Mouse (Mus musculus): ENCODE measurements around the gene Gm4894. TPM values are rescaled to one million over a fixed set of nuclear protein-coding genes. Genes with fewer than 3 reads are reported as not detected.

Gene Gm4894
- polyA plus RNA-seq (2015; fragmentation: Nextera tagmentation; extraction: Ambion mirVana): not detected in 2 replicates

DNA sequence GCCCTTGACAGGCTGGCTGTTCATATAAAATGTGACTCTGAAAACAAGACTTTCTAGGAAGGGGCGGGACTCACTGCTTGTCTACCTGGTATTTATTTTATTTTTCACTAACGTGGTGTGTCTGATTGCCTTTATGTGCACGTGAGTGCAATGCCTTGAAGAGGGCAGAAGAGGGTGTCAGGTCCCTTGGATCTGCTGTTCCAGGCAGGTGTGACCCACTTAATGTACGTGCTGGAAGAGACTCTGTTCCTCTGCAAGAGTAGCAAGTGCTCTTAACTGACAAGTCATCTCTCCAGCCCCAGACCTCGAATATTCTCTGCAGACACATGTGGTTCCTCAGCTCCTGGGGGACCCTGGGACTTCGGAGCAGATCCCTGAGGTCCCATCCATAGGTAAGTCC is at the start of gene Gm4894:
Gene Gm4894 (plus strand): TSS at position 301 of the 400 bp plus-strand sequence.
- H3K4me2 ChIP-seq: no peak within 1 kb of the TSS
- no peak within 1 kb of the TSS for H3K27ac ChIP-seq
- no peaks in the 10 kb centered on the region for H3K4me1 ChIP-seq
- no peaks in the 10 kb centered on the region for H3K9me3 ChIP-seq
- no peak within 1 kb of the TSS for H3K4me3 ChIP-seq
- no peak within 1 kb of the TSS for H3K9ac ChIP-seq
- no peak for ATAC-seq (replicated peaks)
- no peaks in the 10 kb centered on the region for H3K27me3 ChIP-seq (replicated peaks)
- H3K36me3 ChIP-seq (replicated peaks): no peaks in the 10 kb centered on the region
- 72% methylated on average over 6 of the region's 6 CpGs for WGBS

DNA sequence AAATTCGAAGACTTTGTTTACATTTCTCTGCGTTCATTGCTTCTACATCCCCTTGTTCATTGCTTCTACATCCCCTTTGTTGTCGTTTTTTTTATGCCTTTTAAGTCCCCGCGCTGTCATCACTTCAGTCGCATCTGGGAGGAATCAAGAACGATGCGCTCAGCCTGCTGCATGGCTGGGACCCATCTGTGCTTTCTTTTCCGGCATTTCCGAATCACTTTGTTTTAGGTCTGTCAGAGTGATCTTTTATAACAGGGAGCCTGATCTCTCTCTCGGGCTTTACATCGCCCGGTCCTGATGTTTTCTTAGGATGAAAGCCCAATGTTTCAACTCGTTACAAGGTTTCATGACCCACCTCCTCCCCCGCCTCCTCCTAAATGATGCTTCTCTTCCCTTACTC is 44.0 kb upstream of the Gm4894 start:
- H3K4me1 ChIP-seq: peaks cover 22% of the 10 kb centered on the region
- H3K27ac ChIP-seq: peak overlapping the region; percentile 9; the same call in 1 of the 2 replicates
- no peak overlapping the region for H3K4me2 ChIP-seq
- H3K27me3 ChIP-seq (replicated peaks): no peaks in the 10 kb centered on the region
- H3K36me3 ChIP-seq (replicated peaks): no peaks in the 10 kb centered on the region
- H3K9ac ChIP-seq: no peak overlapping the region
- no peak overlapping the region for H3K4me3 ChIP-seq
- no peak for ATAC-seq (replicated peaks)
- no peaks in the 10 kb centered on the region for H3K9me3 ChIP-seq
- WGBS: 29% methylated on average over 15 of the region's 15 CpGs

DNA sequence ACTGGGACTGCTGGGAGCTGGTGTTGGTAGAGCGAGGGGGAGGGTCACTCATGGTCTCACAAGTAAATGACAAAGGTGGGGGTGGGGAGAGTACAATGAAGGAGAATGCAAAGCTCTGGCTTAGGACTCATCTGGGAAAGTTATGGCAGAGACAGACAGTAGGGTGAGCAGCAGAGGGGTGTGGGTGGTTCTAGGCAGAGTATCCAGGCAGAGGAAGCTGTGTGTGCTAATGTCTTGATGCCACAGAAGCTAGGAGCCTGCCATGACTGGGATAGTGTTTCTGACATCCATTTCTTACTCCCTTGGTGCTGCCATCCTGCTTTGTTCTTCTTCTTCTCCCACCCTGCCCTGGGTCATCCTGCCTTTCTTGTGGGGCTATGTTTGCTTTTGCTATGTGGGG is 38.8 kb upstream of the Gm4894 start:
- Histone ChIP-seq H3K4me2 (no peak overlapping the region), H3K4me3 (no peak overlapping the region), H3K36me3 (replicated peaks) (no peaks in the 10 kb centered on the region), H3K27ac (no peak overlapping the region), H3K9me3 (no peaks in the 10 kb centered on the region), H3K4me1 (peaks cover 22% of the 10 kb centered on the region), H3K27me3 (replicated peaks) (no peaks in the 10 kb centered on the region), H3K9ac (no peak overlapping the region)
- WGBS: 80% methylated on average over 1 of the region's 1 CpGs
- no peak for ATAC-seq (replicated peaks)

DNA sequence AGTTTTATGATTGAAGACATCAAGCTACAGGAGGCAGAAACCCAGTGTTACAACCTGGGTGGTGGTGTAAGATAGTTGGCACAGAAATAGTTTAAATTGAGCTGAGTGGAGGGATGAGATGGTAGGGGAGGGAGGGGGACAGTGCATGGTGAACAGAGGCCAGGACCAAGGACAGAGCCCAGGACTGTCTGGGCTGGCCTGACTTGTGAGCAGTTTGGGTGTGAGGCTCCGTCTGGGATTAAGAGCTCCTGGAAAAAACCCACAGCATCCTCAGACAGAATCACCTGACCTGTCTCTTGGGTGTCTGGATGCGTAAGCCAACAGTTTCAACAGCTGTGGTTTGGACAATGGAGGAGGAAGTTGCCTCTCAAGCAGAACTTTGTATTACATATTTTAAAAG is 35.6 kb upstream of the Gm4894 start:
- no peak for ATAC-seq (replicated peaks)

DNA sequence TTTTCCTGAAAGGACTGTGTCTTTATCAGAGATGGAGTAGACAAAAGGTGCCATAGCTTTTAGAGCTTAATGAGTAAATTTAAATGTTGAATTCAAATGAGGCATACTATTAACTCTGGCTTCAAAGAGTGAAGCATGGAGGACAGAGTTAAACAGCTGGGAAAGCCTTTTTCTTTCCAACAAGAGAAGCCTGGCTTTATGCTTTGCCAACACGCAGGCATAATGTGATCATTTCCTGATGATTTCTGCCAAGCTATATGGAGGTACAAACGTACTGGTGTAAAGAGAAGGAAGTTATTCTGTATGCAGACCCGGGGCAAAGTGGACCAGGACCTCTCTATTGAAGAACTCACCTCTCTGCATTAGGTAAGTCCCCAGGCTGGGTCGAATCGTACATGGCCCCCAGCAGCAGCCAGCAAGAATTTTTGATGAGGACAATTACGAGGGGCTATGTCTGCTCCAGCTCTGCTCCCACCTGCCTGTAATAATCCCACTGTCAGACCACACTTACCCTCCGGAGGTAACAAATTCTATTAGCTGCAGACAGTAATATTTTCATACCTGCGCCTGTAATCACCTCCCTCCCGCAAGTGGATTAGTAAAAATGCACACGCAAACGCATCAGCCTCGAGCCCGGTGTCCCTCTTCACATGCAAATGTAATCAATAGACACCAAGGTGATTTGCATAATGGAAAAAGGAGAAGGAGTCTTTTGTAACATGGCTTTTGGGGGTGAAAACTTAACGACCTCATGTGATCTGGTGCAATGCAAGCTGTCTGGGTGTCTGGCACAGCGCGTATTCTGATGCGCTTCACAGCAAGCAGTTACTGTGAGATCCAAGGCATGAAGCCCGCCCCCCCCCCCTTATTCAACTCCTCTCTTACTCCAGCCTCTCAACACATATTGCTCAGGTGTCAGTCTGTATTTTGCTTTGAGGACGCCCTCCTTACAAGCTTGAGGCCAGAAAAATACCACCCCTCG is 32.4 kb upstream of the Gm4894 start:
- Histone ChIP-seq H3K4me2 (peak overlapping the region; percentile 36), H3K9ac (no peak overlapping the region), H3K4me3 (no peak overlapping the region), H3K4me1 (peaks cover 19% of the 10 kb centered on the region), H3K27ac (peak overlapping the region; percentile 35), H3K27me3 (replicated peaks) (no peaks in the 10 kb centered on the region), H3K36me3 (replicated peaks) (no peaks in the 10 kb centered on the region), H3K9me3 (no peaks in the 10 kb centered on the region)
- WGBS: 33% methylated on average over 20 of the region's 20 CpGs
- ATAC-seq (replicated peaks): peak; percentile 84

More for the DNA sequence above, 35.6 kb upstream of the Gm4894 start:
- no peak overlapping the region for H3K27ac ChIP-seq
- no peaks in the 10 kb centered on the region for H3K27me3 ChIP-seq (replicated peaks)
- H3K36me3 ChIP-seq (replicated peaks): no peaks in the 10 kb centered on the region
- no peaks in the 10 kb centered on the region for H3K9me3 ChIP-seq
- WGBS: 45% methylated on average over 2 of the region's 2 CpGs
- H3K4me1 ChIP-seq: peaks cover 33% of the 10 kb centered on the region
- H3K9ac ChIP-seq: no peak overlapping the region
- no peak overlapping the region for H3K4me2 ChIP-seq
- no peak overlapping the region for H3K4me3 ChIP-seq

GRCm38 (mm10) chr9:49224488-49224887 is 25.8 kb upstream of the Gm4894 start:
- H3K27me3 ChIP-seq (replicated peaks): no peaks in the 10 kb centered on the region
- ATAC-seq (replicated peaks): no peak
- no peak overlapping the region for H3K4me2 ChIP-seq
- H3K4me1 ChIP-seq: no peaks in the 10 kb centered on the region
- no peaks in the 10 kb centered on the region for H3K9me3 ChIP-seq
- H3K27ac ChIP-seq: no peak overlapping the region
- no peaks in the 10 kb centered on the region for H3K36me3 ChIP-seq (replicated peaks)
- 82% methylated on average over 10 of the region's 10 CpGs for WGBS
- H3K9ac ChIP-seq: no peak overlapping the region
- no peak overlapping the region for H3K4me3 ChIP-seq

GRCm38 (mm10) chr9:49227442-49227841 is 22.9 kb upstream of the Gm4894 start:
- H3K4me2 ChIP-seq: no peak overlapping the region
- no peaks in the 10 kb centered on the region for H3K27me3 ChIP-seq (replicated peaks)
- no peaks in the 10 kb centered on the region for H3K4me1 ChIP-seq
- H3K9me3 ChIP-seq: no peaks in the 10 kb centered on the region
- whole genome bisulfite sequencing: 78% methylated on average over 9 of the region's 9 CpGs
- H3K4me3 ChIP-seq: no peak overlapping the region
- no peak overlapping the region for H3K9ac ChIP-seq
- H3K36me3 ChIP-seq (replicated peaks): no peaks in the 10 kb centered on the region
- no peak for ATAC-seq (replicated peaks)
- H3K27ac ChIP-seq: no peak overlapping the region

DNA sequence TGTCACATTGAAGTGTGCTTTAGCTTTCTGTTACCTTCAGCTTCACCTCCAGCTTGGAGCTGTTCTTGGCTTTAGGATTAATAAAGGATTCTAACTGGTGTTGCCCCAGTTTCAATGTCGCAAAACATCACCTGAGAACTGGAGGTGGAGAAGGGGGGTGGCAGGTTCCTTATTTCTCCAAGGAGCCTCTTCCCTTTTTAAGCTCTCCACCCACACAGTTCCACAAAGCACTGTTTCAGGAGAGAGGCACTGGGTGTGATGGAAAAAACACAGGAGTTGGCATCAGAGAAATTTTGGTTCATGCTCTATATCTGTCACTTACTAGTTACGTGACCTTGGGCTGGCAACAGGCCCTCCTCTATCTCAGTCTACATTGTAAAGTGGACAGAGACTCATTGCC is 21.3 kb upstream of the Gm4894 start:
- H3K4me1 ChIP-seq: no peaks in the 10 kb centered on the region
- WGBS: 92% methylated on average over 2 of the region's 2 CpGs

GRCm38 (mm10) chr9:49246839-49247238 is 3.5 kb upstream of the Gm4894 start:
- Histone ChIP-seq H3K4me3 (no peak overlapping the region), H3K27me3 (replicated peaks) (no peaks in the 10 kb centered on the region), H3K27ac (no peak overlapping the region), H3K9me3 (no peaks in the 10 kb centered on the region), H3K4me2 (no peak overlapping the region), H3K36me3 (replicated peaks) (no peaks in the 10 kb centered on the region), H3K9ac (no peak overlapping the region), H3K4me1 (0 out of 2 replicates have a peak, but pooled peaks cover 3% of the 10 kb centered on the region)
- no peak for ATAC-seq (replicated peaks)
- WGBS: 36% methylated on average over 7 of the region's 7 CpGs

More for the DNA sequence above, 21.3 kb upstream of the Gm4894 start:
- Histone ChIP-seq H3K4me3 (no peak overlapping the region), H3K27ac (no peak overlapping the region), H3K27me3 (replicated peaks) (no peaks in the 10 kb centered on the region), H3K9me3 (no peaks in the 10 kb centered on the region), H3K4me2 (no peak overlapping the region), H3K9ac (no peak overlapping the region), H3K36me3 (replicated peaks) (no peaks in the 10 kb centered on the region)
- ATAC-seq (replicated peaks): no peak

GRCm38 (mm10) chr9:49268949-49269348 is 18.6 kb downstream of the Gm4894 start:
- Histone ChIP-seq H3K27me3 (replicated peaks) (no peaks in the 10 kb centered on the region), H3K27ac (no peak overlapping the region), H3K4me1 (no peaks in the 10 kb centered on the region), H3K9ac (no peak overlapping the region), H3K4me3 (no peak overlapping the region), H3K4me2 (no peak overlapping the region), H3K9me3 (no peaks in the 10 kb centered on the region), H3K36me3 (replicated peaks) (no peaks in the 10 kb centered on the region)
- no peak for ATAC-seq (replicated peaks)
- 59% methylated on average over 7 of the region's 7 CpGs for WGBS

DNA sequence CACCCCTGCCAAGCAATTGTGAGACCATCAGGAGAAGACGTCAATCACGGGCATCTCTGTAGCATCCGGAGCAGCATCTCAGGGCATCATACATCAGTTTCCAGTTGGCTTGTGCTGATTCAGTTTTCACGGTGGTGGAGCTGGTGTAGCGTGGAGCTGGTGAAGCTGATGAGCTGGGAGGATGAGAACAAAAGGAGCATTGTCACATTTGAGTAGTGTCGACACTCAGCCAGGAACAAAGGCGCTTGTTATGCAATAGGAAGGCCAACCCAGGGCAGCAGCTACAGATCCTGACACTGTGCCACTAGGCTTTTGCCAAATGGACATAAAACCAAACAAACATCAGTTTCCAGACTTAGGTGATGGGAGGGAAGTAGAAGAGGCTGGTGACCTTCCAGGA is 23.2 kb downstream of the Gm4894 start:
- no peak overlapping the region for H3K4me2 ChIP-seq
- WGBS: 46% methylated on average over 7 of the region's 7 CpGs
- H3K27me3 ChIP-seq (replicated peaks): no peaks in the 10 kb centered on the region

DNA sequence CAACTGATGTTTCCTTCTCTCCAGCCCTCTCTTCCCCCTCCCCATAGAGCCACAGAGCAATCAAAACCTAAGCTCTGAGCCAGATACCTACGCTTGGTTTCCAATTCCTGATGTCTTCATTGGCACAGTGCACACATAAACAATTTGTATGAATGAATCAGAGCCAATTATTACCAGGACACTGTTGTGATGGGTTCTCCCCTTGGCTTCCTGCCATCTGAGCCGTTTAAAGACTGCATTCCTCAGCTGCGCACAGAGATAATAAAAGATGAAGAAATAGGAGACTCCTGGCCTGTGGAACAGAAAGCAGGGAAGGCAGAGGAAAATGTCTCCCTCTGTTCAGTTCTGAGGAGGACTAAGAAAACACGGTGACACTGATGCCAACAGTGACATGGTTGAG is 25.6 kb downstream of the Gm4894 start:
- no peak for ATAC-seq (replicated peaks)

More for the DNA sequence above, 23.2 kb downstream of the Gm4894 start:
- no peak for ATAC-seq (replicated peaks)
- Histone ChIP-seq H3K9me3 (no peaks in the 10 kb centered on the region), H3K4me1 (no peaks in the 10 kb centered on the region), H3K27ac (no peak overlapping the region), H3K9ac (no peak overlapping the region), H3K36me3 (replicated peaks) (no peaks in the 10 kb centered on the region), H3K4me3 (no peak overlapping the region)

More for the DNA sequence above, 25.6 kb downstream of the Gm4894 start:
- no peak overlapping the region for H3K4me2 ChIP-seq
- H3K36me3 ChIP-seq (replicated peaks): no peaks in the 10 kb centered on the region
- H3K27ac ChIP-seq: no peak overlapping the region
- H3K9ac ChIP-seq: no peak overlapping the region
- H3K4me1 ChIP-seq: no peaks in the 10 kb centered on the region
- no peaks in the 10 kb centered on the region for H3K9me3 ChIP-seq
- WGBS: 46% methylated on average over 4 of the region's 4 CpGs
- no peak overlapping the region for H3K4me3 ChIP-seq
- no peaks in the 10 kb centered on the region for H3K27me3 ChIP-seq (replicated peaks)
